Mouse (Mus musculus): ENCODE measurements around the gene Ganab. TPM values are rescaled to one million over a fixed set of nuclear protein-coding genes. Genes with fewer than 3 reads are reported as not detected.

Ganab gene
- polyA plus RNA-seq (2017; shearing (Covaris generic)): 145 TPM

GRCm38 (mm10) chr19:8897865-8898495 lies at the start of gene Ganab:
Gene Ganab, plus strand, starts transcription at chr19:8898071.

GRCm38 (mm10) chr19:8850402-8850901 lies 47.4 kb upstream of the Ganab start, which contains the start of gene Lrrn4cl:
Gene Lrrn4cl, plus strand, starts transcription at chr19:8850768.

GRCm38 (mm10) chr19:8871267-8872186 lies 26.3 kb upstream of the Ganab start, which contains the start of gene Ubxn1:
Gene Ubxn1, plus strand, starts transcription at chr19:8871496.

GRCm38 (mm10) chr19:8880311-8881033 lies 17.4 kb upstream of the Ganab start, which contains the start of gene Uqcc3:
Gene Uqcc3, minus strand, starts transcription at chr19:8880923.

GRCm38 (mm10) chr19:8883616-8884015 lies 14.3 kb upstream of the Ganab start, which contains the start of the genes Lbhd1 and Gm49403:
Gene Lbhd1, plus strand, starts transcription at chr19:8883732.
Gene Gm49403, plus strand, starts transcription at chr19:8883930.

GRCm38 (mm10) chr19:8888511-8889385 lies 9.1 kb upstream of the Ganab start, which contains the start of the genes 1810009A15Rik and Gm49416:
Gene 1810009A15Rik, plus strand, starts transcription at chr19:8888853.
Gene Gm49416, plus strand, starts transcription at chr19:8888926.

GRCm38 (mm10) chr19:8892829-8893766 lies 4.8 kb upstream of the Ganab start, which contains the start of gene Ints5:
Gene Ints5, plus strand, starts transcription at chr19:8893005.

GRCm38 (mm10) chr19:8920073-8920736 lies 22.3 kb downstream of the Ganab start, which contains the start of gene B3gat3:
Gene B3gat3, plus strand, starts transcription at chr19:8920374.

GRCm38 (mm10) chr19:8929224-8930088 lies 31.6 kb downstream of the Ganab start, which contains the start of the genes Rom1 and Eml3:
Gene Rom1, minus strand, starts transcription at chr19:8929356.
Gene Eml3, plus strand, starts transcription at chr19:8929552.

GRCm38 (mm10) chr19:8941515-8942217 lies 43.8 kb downstream of the Ganab start, which contains the start of gene Mta2:
Gene Mta2, plus strand, starts transcription at chr19:8941875.

GRCm38 (mm10) chr19:8953135-8954039 lies 55.5 kb downstream of the Ganab start, which contains the start of gene Tut1:
Gene Tut1, plus strand, starts transcription at chr19:8953847.

Other genes starting within 250 kb of the Ganab start
- gene Chrm1, start 234.3 kb upstream of the Ganab start, polyA plus RNA-seq (2017; shearing (Covaris generic)): not detected
- gene Slc3a2, start 174.7 kb upstream of the Ganab start, polyA plus RNA-seq (2017; shearing (Covaris generic)): 132 TPM
- gene Wdr74, start 162.2 kb upstream of the Ganab start, polyA plus RNA-seq (2017; shearing (Covaris generic)): 88.5 TPM
- gene 1700092M07Rik, start 157.4 kb upstream of the Ganab start, polyA plus RNA-seq (2017; shearing (Covaris generic)): 1.1 TPM
- 189 TPM for gene Stx5a, start 156.7 kb upstream of the Ganab start, polyA plus RNA-seq (2017; shearing (Covaris generic))
- 324 TPM for gene Nxf1, start 141.0 kb upstream of the Ganab start, polyA plus RNA-seq (2017; shearing (Covaris generic))
- gene Tmem223, start 127.1 kb upstream of the Ganab start, polyA plus RNA-seq (2017; shearing (Covaris generic)): 107 TPM
- gene Tmem179b, start 123.6 kb upstream of the Ganab start, polyA plus RNA-seq (2017; shearing (Covaris generic)): 167 TPM
- gene Taf6l, start 111.7 kb upstream of the Ganab start, polyA plus RNA-seq (2017; shearing (Covaris generic)): 6.1 TPM
- gene Polr2g, start 99.5 kb upstream of the Ganab start, polyA plus RNA-seq (2017; shearing (Covaris generic)): 172 TPM
- 4.3 TPM for gene Zbtb3, start 95.5 kb upstream of the Ganab start, polyA plus RNA-seq (2017; shearing (Covaris generic))
- gene Ttc9c, start 78.7 kb upstream of the Ganab start, polyA plus RNA-seq (2017; shearing (Covaris generic)): 57.9 TPM
- 5.4 TPM for gene Hnrnpul2, start 78.1 kb upstream of the Ganab start, polyA plus RNA-seq (2017; shearing (Covaris generic))
- gene AC129217.1, start 68.3 kb upstream of the Ganab start, polyA plus RNA-seq (2017; shearing (Covaris generic)): not detected
- gene Bscl2, start 60.6 kb upstream of the Ganab start, polyA plus RNA-seq (2017; shearing (Covaris generic)): 112 TPM
- 0.45 TPM for gene Gng3, start 58.9 kb upstream of the Ganab start, polyA plus RNA-seq (2017; shearing (Covaris generic))
- not detected for gene Lrrn4cl, start 47.3 kb upstream of the Ganab start, polyA plus RNA-seq (2017; shearing (Covaris generic))
- gene Ubxn1, start 26.6 kb upstream of the Ganab start, polyA plus RNA-seq (2017; shearing (Covaris generic)): 165 TPM
- gene Uqcc3, start 17.1 kb upstream of the Ganab start, polyA plus RNA-seq (2017; shearing (Covaris generic)): 82.7 TPM
- 75.6 TPM for gene Lbhd1, start 14.3 kb upstream of the Ganab start, polyA plus RNA-seq (2017; shearing (Covaris generic))
- gene Gm49403, start 14.1 kb upstream of the Ganab start, polyA plus RNA-seq (2017; shearing (Covaris generic)): not detected
- 74.5 TPM for gene 1810009A15Rik, start 9.2 kb upstream of the Ganab start, polyA plus RNA-seq (2017; shearing (Covaris generic))
- not detected for gene Gm49416, start 9.1 kb upstream of the Ganab start, polyA plus RNA-seq (2017; shearing (Covaris generic))
- gene Ints5, start 5.1 kb upstream of the Ganab start, polyA plus RNA-seq (2017; shearing (Covaris generic)): 55.6 TPM
- gene B3gat3, start 22.3 kb downstream of the Ganab start, polyA plus RNA-seq (2017; shearing (Covaris generic)): 37.2 TPM
- 11.8 TPM for gene Rom1, start 31.3 kb downstream of the Ganab start, polyA plus RNA-seq (2017; shearing (Covaris generic))
- 76.0 TPM for gene Eml3, start 31.5 kb downstream of the Ganab start, polyA plus RNA-seq (2017; shearing (Covaris generic))
- 248 TPM for gene Mta2, start 43.8 kb downstream of the Ganab start, polyA plus RNA-seq (2017; shearing (Covaris generic))
- gene Tut1, start 55.8 kb downstream of the Ganab start, polyA plus RNA-seq (2017; shearing (Covaris generic)): 55.5 TPM
- gene Eef1g, start 69.0 kb downstream of the Ganab start, polyA plus RNA-seq (2017; shearing (Covaris generic)): 297 TPM
- gene Ahnak, start 91.2 kb downstream of the Ganab start, polyA plus RNA-seq (2017; shearing (Covaris generic)): 137 TPM
- gene Scgb1a1, start 189.9 kb downstream of the Ganab start, polyA plus RNA-seq (2017; shearing (Covaris generic)): not detected
- gene Asrgl1, start 237.6 kb downstream of the Ganab start, polyA plus RNA-seq (2017; shearing (Covaris generic)): 24.1 TPM